In genomic region chrX:7645349-7645748, GRCm38 (mm10) we compare ENCODE assay signal across 9 mouse cellular contexts. TPM values are rescaled to one million over a fixed set of nuclear protein-coding genes. Genes with fewer than 3 reads are reported as not detected.
DNase-seq lines count a peak whose midpoint lies in the region; ATAC-seq lines count a peak whose summit lies in the region.
"Had no signal": no experiment of that assay in that cellular context is flagged by ENCODE, and none has a peak within 500 bp of the region (broad histone marks: within the 10 kb centered on the region; RNA-seq: fewer than 3 reads in every experiment).

No protein-coding gene starts in this region.

- H3K27ac ChIP-seq in hindbrain, embryonic 14.5 days: no peak overlapping the region
- H3K27ac ChIP-seq in hindbrain, embryonic 13.5 days: no peak overlapping the region

- ATAC-seq in hindbrain, embryonic 14.5 days (ENCODE audit: low FRiP score): no peak
- ATAC-seq in hindbrain, embryonic 13.5 days (ENCODE audit: low FRiP score): no peak
- 0 out of 2 replicates have a peak, but pooled peaks have one; percentile 8 for ATAC-seq in common myeloid progenitor, adult 5-6 weeks (replicated peaks; ENCODE audit: low read depth, poor library complexity, severe bottlenecking)

- H3K27me3 ChIP-seq in hindbrain, embryonic 14.5 days (ENCODE audit: control insufficient read depth, insufficient read depth, low read length): no peaks in the 10 kb centered on the region
- H3K27me3 ChIP-seq in hindbrain, embryonic 13.5 days: no peaks in the 10 kb centered on the region

- peaks cover 33% of the 10 kb centered on the region for H3K36me3 ChIP-seq in hindbrain, embryonic 14.5 days (replicated peaks; ENCODE audit: control insufficient read depth, insufficient read depth)
- H3K36me3 ChIP-seq in hindbrain, embryonic 13.5 days: peaks cover 13% of the 10 kb centered on the region; the same call in 1 of the 2 replicates

- 12% methylated on average over 5 of the region's 5 CpGs for WGBS in hindbrain, embryonic 14.5 days
- 22% methylated on average over 5 of the region's 5 CpGs for WGBS in hindbrain, embryonic 13.5 days

- intact Hi-C loops in heart, postnatal 14 days (cut with DNase I): no loop called here
- intact Hi-C loops in left cerebral cortex, postnatal 14 days (cut with DNase I): loop anchor here (2.0 to 10.0 kb wide), 2 partner anchors 173 to 221 kb away; no protein-coding TSS in a partner anchor

- no peak overlapping the region for H3K4me3 ChIP-seq in hindbrain, embryonic 14.5 days (replicated peaks; ENCODE audit: low read length)
- no peak overlapping the region for H3K4me3 ChIP-seq in hindbrain, embryonic 13.5 days
- H3K4me3 ChIP-seq: megakaryocyte, embryonic 14.5 days had no signal

- H3K4me1 ChIP-seq in hindbrain, embryonic 14.5 days (replicated peaks; ENCODE audit: control insufficient read depth, insufficient read depth, low read length): 0 out of 2 replicates have a peak, but pooled peaks cover 6% of the 10 kb centered on the region
- H3K4me1 ChIP-seq in hindbrain, embryonic 13.5 days (replicated peaks): peaks cover 11% of the 10 kb centered on the region

- no peak overlapping the region for H3K4me2 ChIP-seq in hindbrain, embryonic 14.5 days (replicated peaks)
- no peak overlapping the region for H3K4me2 ChIP-seq in hindbrain, embryonic 13.5 days

- H3K9me3 ChIP-seq in hindbrain, embryonic 14.5 days (ENCODE audit: control insufficient read depth, low read length): no peaks in the 10 kb centered on the region
- no peaks in the 10 kb centered on the region for H3K9me3 ChIP-seq in hindbrain, embryonic 13.5 days
- H3K9me3 ChIP-seq: megakaryocyte, embryonic 14.5 days had no signal

- peak; percentile 78 for DNase-seq in hindbrain, embryonic 14.5 days (ENCODE audit: low spot score)
- DNase-seq in ZHBTc4 (ENCODE audit: low read depth, low spot score): peak; percentile 84
- peak; percentile 70 to 81 for DNase-seq in heart, postnatal 14 days
- DNase-seq in left cerebral cortex, postnatal 14 days (ENCODE audit: low spot score in 2 of 2): peak; percentile 83 to 88
- DNase-seq in ovary, postnatal 36 days (ENCODE audit: low spot score): peak; percentile 64
- peak; percentile 81 for DNase-seq in thymus, postnatal 25 days

- no peak overlapping the region for H3K9ac ChIP-seq in hindbrain, embryonic 14.5 days
- no peak overlapping the region for H3K9ac ChIP-seq in hindbrain, embryonic 13.5 days

RNA-seq across cellular contexts. Expression of gene Syp, which starts 7.1 kb away (rescaled TPM):
- 106 and 109 TPM in 2 replicates for polyA plus RNA-seq in hindbrain, embryonic 14.5 days (2014; fragmentation: Nextera tagmentation; extraction: Ambion mirVana)
- 108 and 115 TPM in 2 replicates for polyA plus RNA-seq in hindbrain, embryonic 13.5 days (2015; fragmentation: Nextera tagmentation; extraction: Ambion mirVana)
- 1.6 TPM in 1 of 2 replicates, not detected in the other for total RNA-seq in common myeloid progenitor, adult 5-6 weeks (2017)
- 1 to 10 TPM; 1.4 to 1.8 TPM for total RNA-seq in heart, postnatal 14 days (2021)
- 1,000 to 10,000 TPM; 2,344 to 2,346 TPM for total RNA-seq in left cerebral cortex, postnatal 14 days (2021)

RNA-seq across cellular contexts. Expression of gene Prickle3, which starts 11.7 kb away (rescaled TPM):
- polyA plus RNA-seq in hindbrain, embryonic 14.5 days (2014; fragmentation: Nextera tagmentation; extraction: Ambion mirVana): 1.2 and 1.5 TPM in 2 replicates
- polyA plus RNA-seq in hindbrain, embryonic 13.5 days (2015; fragmentation: Nextera tagmentation; extraction: Ambion mirVana): 1.4 and 1.8 TPM in 2 replicates
- 3.4 and 4.6 TPM in 2 replicates for total RNA-seq in common myeloid progenitor, adult 5-6 weeks (2017)
- 10 to 100 TPM; 19.4 to 21.4 TPM for total RNA-seq in heart, postnatal 14 days (2021)
- total RNA-seq in left cerebral cortex, postnatal 14 days (2021): 1 to 10 TPM; 1.3 to 1.8 TPM

RNA-seq across cellular contexts. Expression of gene Plp2, which starts 25.8 kb away (rescaled TPM):
- polyA plus RNA-seq in hindbrain, embryonic 14.5 days (2014; fragmentation: Nextera tagmentation; extraction: Ambion mirVana): 21.2 and 23.5 TPM in 2 replicates
- polyA plus RNA-seq in hindbrain, embryonic 13.5 days (2015; fragmentation: Nextera tagmentation; extraction: Ambion mirVana): 23.8 and 25.1 TPM in 2 replicates
- total RNA-seq in common myeloid progenitor, adult 5-6 weeks (2017): 42.5 and 44.7 TPM in 2 replicates
- 10 to 100 TPM; 43.8 to 58.0 TPM for total RNA-seq in heart, postnatal 14 days (2021)
- 10 to 100 TPM in 1 of 2 experiments, 1 to 10 TPM in 1; 9.1 to 12.4 TPM for total RNA-seq in left cerebral cortex, postnatal 14 days (2021)

RNA-seq across cellular contexts. Expression of gene Magix, which starts 35.7 kb away (rescaled TPM):
- polyA plus RNA-seq in hindbrain, embryonic 14.5 days (2014; fragmentation: Nextera tagmentation; extraction: Ambion mirVana): not detected in 2 replicates
- 0.09 TPM in 1 of 2 replicates, not detected in the other for polyA plus RNA-seq in hindbrain, embryonic 13.5 days (2015; fragmentation: Nextera tagmentation; extraction: Ambion mirVana)
- 0.68 TPM in 1 of 2 replicates, not detected in the other for total RNA-seq in common myeloid progenitor, adult 5-6 weeks (2017)
- total RNA-seq in heart, postnatal 14 days (2021): 10 to 100 TPM; 18.4 to 21.2 TPM
- under 1 TPM; 0.11 to 0.15 TPM for total RNA-seq in left cerebral cortex, postnatal 14 days (2021)

RNA-seq across cellular contexts. Expression of gene Cacna1f, which starts 38.5 kb away (rescaled TPM):
- 0.21 TPM in 1 of 2 replicates, not detected in the other for polyA plus RNA-seq in hindbrain, embryonic 14.5 days (2014; fragmentation: Nextera tagmentation; extraction: Ambion mirVana)
- 0.13 TPM in 1 of 2 replicates, not detected in the other for polyA plus RNA-seq in hindbrain, embryonic 13.5 days (2015; fragmentation: Nextera tagmentation; extraction: Ambion mirVana)
- total RNA-seq in common myeloid progenitor, adult 5-6 weeks (2017): 0.05 TPM in 1 of 2 replicates, not detected in the other
- not detected for total RNA-seq in heart, postnatal 14 days (2021)
- under 1 TPM in 1 of 2 experiments, not detected in 1; 0.19 TPM for total RNA-seq in left cerebral cortex, postnatal 14 days (2021)

Comparison
In these comparisons a context has a peak if more than half of its experiments do, and no peak if none do; other contexts are left out.
1. RNA of gene Syp, which starts 7.1 kb away (total RNA-seq): 2,344 to 2,346 TPM in left cerebral cortex, postnatal 14 days; 1.4 to 1.8 TPM in heart, postnatal 14 days and 1.6 TPM in common myeloid progenitor, adult 5-6 weeks; every median in the first group is over 100 times any median in the second.
2. Peak in every context shown above with its lines, with median percentiles within 50 percentile points of each other: DNase-seq.